Comparison of ENCODE assay signal across 10 mouse cellular contexts in the genomic region with DNA sequence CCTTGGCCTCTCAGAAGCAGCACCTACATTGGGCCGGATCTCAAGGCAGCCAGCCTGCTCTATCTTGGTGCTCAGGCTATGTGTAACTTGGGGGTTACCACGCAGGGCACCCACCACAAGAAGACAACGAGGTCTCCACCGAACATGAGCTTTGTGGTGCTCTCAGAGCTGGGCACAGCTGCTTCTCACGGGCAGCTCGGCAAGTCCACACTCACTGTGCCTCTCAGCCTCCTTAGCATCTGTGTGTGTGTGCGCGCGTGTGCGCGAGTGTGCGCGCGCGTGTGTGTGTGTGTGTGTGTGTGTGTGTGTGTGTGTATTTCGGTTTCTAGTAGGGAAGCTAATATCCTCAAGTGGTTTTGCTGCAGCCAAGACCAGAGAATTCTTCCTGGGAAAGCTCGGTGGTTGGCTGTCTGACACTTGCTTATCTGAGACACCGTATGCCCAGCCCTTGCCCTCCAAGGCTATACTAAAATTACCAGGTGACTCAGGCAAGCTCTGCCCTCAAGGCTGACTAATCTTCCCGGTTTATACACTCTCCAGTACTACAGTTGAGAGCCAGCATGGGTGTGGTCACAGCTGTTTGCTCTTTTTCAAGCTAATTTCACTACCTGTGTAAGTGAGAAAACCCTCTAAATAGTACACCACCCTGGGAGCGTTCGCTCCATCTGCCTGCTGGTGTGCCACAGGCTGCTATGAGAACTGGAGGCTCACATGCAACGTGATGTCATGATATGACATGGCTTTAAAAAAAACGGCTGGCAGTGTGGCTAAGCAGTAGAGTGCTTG. TPM values are rescaled to one million over a fixed set of nuclear protein-coding genes. Genes with fewer than 3 reads are reported as not detected.
A peak's percentile ranks its signal among the peaks of the same experiment; 100 is the strongest.
DNase-seq lines count a peak whose midpoint lies in the region; ATAC-seq and TF ChIP-seq lines count a peak whose summit lies in the region.
"Had no signal": no experiment of that assay in that cellular context is flagged by ENCODE, and none has a peak within 500 bp of the region (broad histone marks: within the 10 kb centered on the region; RNA-seq: fewer than 3 reads in every experiment).

No protein-coding gene starts in this region.

- 64% methylated on average over 23 of the region's 23 CpGs for WGBS in liver, embryonic 16.5 days (ENCODE audit: insufficient replicate concordance)
- 82% methylated on average over 23 of the region's 23 CpGs for WGBS in thymus, adult 2 months
- WGBS in midbrain, embryonic 11.5 days = 88% methylated on average over 23 of the region's 23 CpGs

- DNase-seq in urinary bladder, postnatal 14 days (ENCODE audit: low spot score) = peak; percentile 48
- DNase-seq in urinary bladder, postnatal 4 days (ENCODE audit: low spot score in 2 of 2) = no peak
- DNase-seq in fibroblast of lung, adult 2 months (ENCODE audit: low read depth) = peak; percentile 59
- peak; percentile 55 for DNase-seq in telencephalon, adult 2 months (ENCODE audit: low read depth, low spot score)
- DNase-seq in right cerebral cortex, postnatal 4 days = no peak
- DNase-seq in thymus, adult 2 months = no peak
- no peak for DNase-seq in midbrain, embryonic 11.5 days (ENCODE audit: low spot score, missing footprints)
- DNase-seq: cerebellum, adult 11 months had no signal

- no peaks in the 10 kb centered on the region for H3K36me3 ChIP-seq in liver, embryonic 16.5 days (ENCODE audit: control insufficient read depth, insufficient read depth)
- no peaks in the 10 kb centered on the region for H3K36me3 ChIP-seq in thymus, adult 2 months (ENCODE audit: control insufficient read depth, insufficient read depth, low read length)
- H3K36me3 ChIP-seq in midbrain, embryonic 11.5 days (ENCODE audit: control insufficient read depth, insufficient read depth, low read length) = no peaks in the 10 kb centered on the region
- H3K36me3 ChIP-seq: hindbrain, embryonic 15.5 days had no signal

- no peak overlapping the region for H3K4me2 ChIP-seq in liver, embryonic 16.5 days (ENCODE audit: low read depth, low read length)
- H3K4me2 ChIP-seq in midbrain, embryonic 11.5 days = no peak overlapping the region
- H3K4me2 ChIP-seq: hindbrain, embryonic 15.5 days had no signal

- peak; percentile 27; the same call in 1 of the 2 replicates for ATAC-seq in liver, embryonic 16.5 days (ENCODE audit: low read depth)
- no peak for ATAC-seq in midbrain, embryonic 11.5 days (ENCODE audit: low FRiP score)

- no peak for TF ChIP-seq CTCF in thymus, adult 2 months (IDR thresholded peaks at IDR 0.05; ENCODE audit: borderline replicate concordance, control insufficient read depth, extremely low read depth, insufficient read depth, low read length, poor library complexity)

- no peak overlapping the region for H3K27ac ChIP-seq in liver, embryonic 16.5 days (ENCODE audit: low read length)
- H3K27ac ChIP-seq in thymus, adult 2 months (ENCODE audit: control insufficient read depth, insufficient read depth, low read length) = no peak overlapping the region
- H3K27ac ChIP-seq in midbrain, embryonic 11.5 days (ENCODE audit: low read depth, low read length) = no peak overlapping the region
- H3K27ac ChIP-seq: hindbrain, embryonic 15.5 days had no signal

- peaks cover 2% of the 10 kb centered on the region; the same call in 1 of the 2 replicates for H3K4me1 ChIP-seq in liver, embryonic 16.5 days (ENCODE audit: control insufficient read depth, low read depth, low read length)
- H3K4me1 ChIP-seq in thymus, adult 2 months (replicated peaks; ENCODE audit: control insufficient read depth, insufficient read depth, low read length) = peaks cover 22% of the 10 kb centered on the region
- H3K4me1 ChIP-seq in midbrain, embryonic 11.5 days (ENCODE audit: control insufficient read depth, insufficient read depth, low read length) = no peaks in the 10 kb centered on the region
- H3K4me1 ChIP-seq: hindbrain, embryonic 15.5 days had no signal

- H3K27me3 ChIP-seq in liver, embryonic 16.5 days (ENCODE audit: control insufficient read depth, insufficient read depth, low read depth, low read length) = no peaks in the 10 kb centered on the region
- H3K27me3 ChIP-seq in thymus, adult 2 months (ENCODE audit: control insufficient read depth, insufficient read depth, low read length) = no peaks in the 10 kb centered on the region
- no peaks in the 10 kb centered on the region for H3K27me3 ChIP-seq in midbrain, embryonic 11.5 days (ENCODE audit: control insufficient read depth, insufficient read depth, low read length)

- TF ChIP-seq POLR2A in thymus, adult 2 months (IDR thresholded peaks at IDR 0.05; ENCODE audit: control insufficient read depth, extremely low read depth, insufficient read depth, low read length, poor library complexity) = no peak

- H3K9me3 ChIP-seq in liver, embryonic 16.5 days (replicated peaks; ENCODE audit: control insufficient read depth, low read length) = no peaks in the 10 kb centered on the region
- no peaks in the 10 kb centered on the region for H3K9me3 ChIP-seq in midbrain, embryonic 11.5 days (ENCODE audit: control insufficient read depth, low read length)
- H3K9me3 ChIP-seq: hindbrain, embryonic 15.5 days had no signal

- no peak overlapping the region for H3K4me3 ChIP-seq in liver, embryonic 16.5 days (ENCODE audit: low read depth, low read length)
- H3K4me3 ChIP-seq in thymus, adult 2 months (ENCODE audit: control insufficient read depth, insufficient read depth, low read length) = no peak overlapping the region
- H3K4me3 ChIP-seq in midbrain, embryonic 11.5 days (ENCODE audit: low read depth, low read length) = no peak overlapping the region
- H3K4me3 ChIP-seq: hindbrain, embryonic 15.5 days had no signal

- H3K9ac ChIP-seq in liver, embryonic 16.5 days (ENCODE audit: low read depth, low read length) = no peak overlapping the region
- no peak overlapping the region for H3K9ac ChIP-seq in midbrain, embryonic 11.5 days (ENCODE audit: low read length)
- H3K9ac ChIP-seq: hindbrain, embryonic 15.5 days had no signal

RNA-seq across cellular contexts. Expression of a gene that starts 6.8 kb away (rescaled TPM):
- 3.7 and 3.9 TPM in 2 replicates for polyA plus RNA-seq in liver, embryonic 16.5 days (2015; fragmentation: Nextera tagmentation; extraction: Ambion mirVana)
- 38.2 and 47.2 TPM in 2 replicates for polyA plus RNA-seq in thymus, adult 2 months (2012; rRNA removed)
- 3.9 and 4.2 TPM in 2 replicates for polyA plus RNA-seq in midbrain, embryonic 11.5 days (2014; fragmentation: Nextera tagmentation; extraction: Ambion mirVana)

RNA-seq across cellular contexts. Expression of a gene that starts 51.6 kb away (rescaled TPM):
- 7.2 and 8.0 TPM in 2 replicates for polyA plus RNA-seq in liver, embryonic 16.5 days (2015; fragmentation: Nextera tagmentation; extraction: Ambion mirVana)
- 17.7 and 18.2 TPM in 2 replicates for polyA plus RNA-seq in thymus, adult 2 months (2012; rRNA removed)
- polyA plus RNA-seq in midbrain, embryonic 11.5 days (2014; fragmentation: Nextera tagmentation; extraction: Ambion mirVana) = 21.5 and 22.7 TPM in 2 replicates

Comparison
In these comparisons a context has a peak if more than half of its experiments do, and no peak if none do; other contexts are left out.
1. DNase-seq: peak in urinary bladder, postnatal 14 days (single experiment), fibroblast of lung, adult 2 months (single experiment) and telencephalon, adult 2 months (single experiment); none in urinary bladder, postnatal 4 days (0 of 2), right cerebral cortex, postnatal 4 days (single experiment), thymus, adult 2 months (single experiment) and midbrain, embryonic 11.5 days (single experiment).